Mouse (Mus musculus) MN1 (cell line): Measurements from ENCODE around the gene Nae1.
"Not testable (repeated sequence)": the region's sequence is repeated elsewhere in the genome, so short reads cannot be mapped to it uniquely, and the experiment has no call there.

Experiments used
- DNase-seq: peaks from one replicate; pipeline ENCODE4 v3.0.0-alpha.2; 2016; ENCODE audit warnings: low spot score

Gene Nae1

DNA sequence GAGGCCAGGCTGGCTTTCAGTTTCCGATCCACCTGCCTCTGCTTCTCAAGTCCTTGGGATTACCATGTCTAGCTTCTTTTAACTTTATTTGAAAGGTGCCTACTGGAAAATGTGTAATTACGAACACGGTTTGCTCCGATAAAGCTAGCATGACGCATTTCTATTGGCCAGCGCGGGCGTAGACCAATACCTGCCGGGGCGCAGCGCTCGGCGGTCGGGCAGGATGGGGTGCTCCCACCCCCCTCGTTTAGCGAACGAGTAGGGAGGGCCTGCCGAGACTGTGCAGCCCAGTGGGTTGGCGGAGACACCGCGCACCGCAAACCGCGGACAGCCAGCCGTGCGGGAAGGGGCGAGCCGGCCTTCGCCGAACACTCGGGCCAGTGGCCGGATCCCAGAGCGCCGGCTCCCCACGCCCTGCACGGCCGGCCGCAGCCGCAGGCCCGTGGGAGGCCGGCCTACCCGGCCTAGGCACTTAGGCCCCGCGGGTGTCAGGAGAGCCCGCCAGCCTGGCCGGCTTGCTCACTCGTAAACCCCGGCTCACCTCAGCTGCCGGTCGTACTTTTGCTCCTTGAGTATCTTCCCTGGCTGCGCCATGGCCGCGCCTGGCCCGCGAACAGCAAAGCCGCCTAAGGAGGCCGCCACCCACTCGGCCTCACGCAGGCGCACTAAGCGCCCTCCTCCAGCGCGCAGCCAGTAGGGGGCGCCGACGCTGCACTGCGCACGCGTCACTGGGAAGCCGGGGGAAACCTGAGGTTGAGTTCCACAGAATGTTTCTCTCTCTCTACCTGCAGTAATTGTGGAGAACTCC, at the start of gene Nae1, which contains the start of gene Car7:
Nae1 (minus strand) TSS at position 667 of the 808 bp plus-strand sequence.
Car7 (plus strand) TSS at position 719 of the 808 bp plus-strand sequence.
- peak; percentile 96 for DNase-seq

- DNase-seq: not testable (repeated sequence)
Measured at GRCm38 (mm10) chr8:104577606-104578005, 43.2 kb upstream of the Nae1 start.

DNA sequence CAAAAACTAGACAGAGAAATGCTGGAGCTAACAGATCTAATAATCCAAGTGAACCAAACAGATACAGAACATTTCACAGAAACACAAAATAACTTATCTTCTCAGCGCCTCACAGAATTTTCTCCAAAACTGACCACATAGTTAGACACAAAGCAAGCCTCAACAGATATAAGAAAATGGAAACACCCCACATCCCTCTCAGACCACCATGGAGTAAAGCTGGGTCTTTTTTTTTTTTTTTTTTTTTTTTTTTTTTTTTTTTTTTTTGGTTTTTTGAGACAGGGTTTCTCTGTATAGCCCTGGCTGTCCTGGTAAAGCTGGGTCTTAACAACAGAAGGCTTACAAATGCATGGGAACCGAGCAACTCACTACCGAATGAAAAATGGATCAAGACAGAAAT, 42.4 kb upstream of the Nae1 start:
- no peak for DNase-seq

- DNase-seq: peak; percentile 89
Measured at GRCm38 (mm10) chr8:104570436-104571343, 36.3 kb upstream of the Nae1 start.

- peak; percentile 69 for DNase-seq
Measured at GRCm38 (mm10) chr8:104569559-104569958, 35.1 kb upstream of the Nae1 start.

DNA sequence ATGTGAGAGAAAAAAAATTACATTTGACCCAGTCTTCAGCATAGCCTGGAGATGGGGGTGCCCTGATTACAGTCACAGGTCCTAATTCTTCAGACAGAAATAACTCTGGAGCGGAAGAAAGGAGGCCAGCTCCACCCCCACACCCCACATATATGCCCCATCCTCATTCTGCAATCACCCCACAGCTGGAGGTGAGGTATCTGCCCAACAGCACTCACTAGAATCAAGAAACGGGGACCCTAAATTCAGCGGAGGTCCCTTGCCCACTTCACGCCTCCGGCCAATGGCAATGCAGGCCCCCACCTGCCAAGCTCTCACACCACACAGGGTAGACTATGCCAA, 31.0 kb upstream of the Nae1 start:
- no peak for DNase-seq

DNA sequence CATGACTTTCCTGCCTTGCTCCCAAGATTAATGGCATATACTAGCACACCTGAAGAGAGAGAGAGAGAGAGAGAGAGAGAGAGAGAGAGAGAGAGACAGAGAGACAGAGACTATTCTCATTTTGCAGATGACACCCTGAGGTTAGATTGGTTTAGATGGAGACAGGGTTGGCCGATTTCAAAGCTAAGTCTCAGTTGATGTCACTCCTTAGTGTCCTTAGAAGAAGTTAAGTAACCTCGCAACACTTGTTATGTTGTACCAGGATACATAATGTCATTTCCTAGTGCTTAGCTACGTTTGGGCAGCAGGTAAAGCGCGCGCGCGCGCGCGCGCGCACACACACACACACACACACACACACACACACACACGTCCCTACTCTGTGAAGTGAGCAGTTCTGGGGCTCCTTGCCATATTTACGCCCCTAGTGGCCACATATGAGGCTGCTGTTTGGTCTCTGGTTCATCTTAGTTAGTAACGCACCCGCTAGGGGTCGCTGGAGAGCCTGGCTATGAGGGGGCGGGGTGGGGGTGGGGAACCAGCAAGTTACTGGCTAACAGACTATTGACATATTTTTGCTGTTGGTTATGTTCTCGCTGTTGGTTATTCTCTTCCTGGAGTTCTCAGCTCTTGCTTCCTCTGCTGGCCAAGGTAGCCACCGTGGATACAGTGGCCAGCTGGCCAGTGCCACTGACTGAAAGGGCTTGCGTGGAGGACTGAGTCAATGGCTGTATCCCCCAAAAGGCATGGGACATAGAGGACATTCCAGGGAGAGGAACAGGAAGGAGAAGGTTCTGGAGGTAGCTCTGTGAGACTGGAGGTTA, 30.4 kb upstream of the Nae1 start:
- peak; percentile 14 for DNase-seq

- no peak for DNase-seq
Measured at GRCm38 (mm10) chr8:104560731-104561130, 26.3 kb upstream of the Nae1 start.

GRCm38 (mm10) chr8:104557226-104557625, 22.8 kb upstream of the Nae1 start:
- no peak for DNase-seq

DNA sequence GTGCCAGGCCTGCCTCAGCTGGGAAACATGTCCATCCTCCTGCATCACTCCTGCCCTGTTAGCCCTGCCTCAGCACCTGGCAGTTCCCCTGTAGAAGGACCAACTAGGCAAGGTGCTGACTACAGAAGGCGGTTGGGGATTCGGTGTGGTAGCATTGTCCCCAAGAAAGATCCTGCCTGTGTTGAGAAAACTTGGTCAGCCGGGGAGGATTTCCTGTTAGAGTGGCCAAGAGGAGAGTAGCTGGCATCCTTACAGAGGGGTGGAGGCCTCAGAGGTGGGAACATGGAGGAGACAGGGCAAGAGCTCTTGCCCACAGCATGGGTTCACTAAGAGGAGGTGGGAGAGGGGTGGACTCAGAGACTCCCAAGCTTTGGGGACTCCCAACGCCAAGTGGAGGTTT, 20.8 kb upstream of the Nae1 start:
- DNase-seq: no peak

DNA sequence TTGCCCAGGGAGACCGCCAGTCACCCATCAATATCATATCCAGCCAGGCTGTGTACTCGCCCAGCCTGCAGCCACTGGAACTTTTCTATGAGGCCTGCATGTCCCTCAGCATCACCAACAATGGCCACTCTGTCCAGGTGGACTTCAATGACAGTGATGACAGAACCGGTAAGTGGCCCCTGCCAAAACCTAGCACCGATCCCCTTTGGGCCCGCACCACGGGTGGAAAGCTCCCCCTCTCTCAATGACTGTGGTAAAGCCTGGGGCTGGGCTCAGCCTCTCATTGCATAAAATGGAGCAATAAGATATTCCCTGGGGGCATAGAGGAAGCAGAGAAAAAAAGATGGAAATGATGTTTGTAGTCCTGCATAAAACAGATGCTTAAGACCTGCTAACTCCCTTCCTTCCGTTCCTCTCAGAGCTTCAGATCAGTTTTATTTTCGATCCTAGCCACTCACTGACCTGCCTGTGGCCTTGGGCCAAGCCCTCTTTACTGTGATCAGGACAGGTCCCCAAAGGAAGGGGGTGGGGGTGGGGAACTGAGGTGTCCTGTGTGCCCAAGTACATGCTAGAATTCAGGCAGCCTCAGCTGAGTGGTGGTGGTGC, 9.1 kb upstream of the Nae1 start:
- DNase-seq: no peak

DNA sequence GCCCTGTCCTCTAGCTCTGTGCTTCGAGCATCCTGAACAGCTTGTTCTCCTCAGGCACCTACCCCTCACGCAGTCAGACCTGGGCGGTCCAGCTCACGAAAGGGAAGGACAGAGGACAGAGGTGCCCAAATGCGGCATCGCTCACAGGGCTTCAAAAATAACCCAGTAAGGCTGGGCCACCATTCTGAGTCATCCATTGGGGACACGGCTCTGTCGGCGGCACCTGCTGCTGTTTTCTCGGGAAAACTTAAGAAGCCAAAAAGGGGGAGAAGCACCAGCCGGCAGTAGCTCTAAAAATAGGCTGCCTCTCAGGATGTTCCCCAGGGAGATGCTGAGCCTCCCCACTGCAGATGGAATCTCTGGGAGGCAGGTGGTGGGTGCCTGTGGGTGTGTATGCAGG, 7.7 kb upstream of the Nae1 start:
- no peak for DNase-seq

DNA sequence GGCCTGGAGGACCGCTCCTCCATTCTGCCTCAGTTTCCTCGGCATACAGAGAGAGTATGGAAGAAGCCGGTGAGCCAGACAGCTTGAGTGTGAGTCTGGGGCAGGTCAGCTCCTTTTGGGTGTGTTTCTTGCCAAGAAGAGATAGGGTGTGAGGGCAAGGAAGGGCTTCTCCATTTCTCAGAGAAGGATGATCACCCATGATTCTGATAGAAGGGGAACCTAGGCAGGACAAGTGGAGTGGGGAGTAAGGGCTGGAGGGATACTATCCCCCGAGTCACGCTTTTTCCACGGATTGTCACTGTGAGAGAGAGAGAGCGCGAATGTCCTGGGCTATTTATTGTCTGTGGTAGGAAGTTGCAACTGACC, 7.1 kb upstream of the Nae1 start:
- DNase-seq: no peak

- no peak for DNase-seq
Measured at GRCm38 (mm10) chr8:104540710-104541514, 6.5 kb upstream of the Nae1 start.

GRCm38 (mm10) chr8:104540238-104540637, 5.8 kb upstream of the Nae1 start:
- no peak for DNase-seq

DNA sequence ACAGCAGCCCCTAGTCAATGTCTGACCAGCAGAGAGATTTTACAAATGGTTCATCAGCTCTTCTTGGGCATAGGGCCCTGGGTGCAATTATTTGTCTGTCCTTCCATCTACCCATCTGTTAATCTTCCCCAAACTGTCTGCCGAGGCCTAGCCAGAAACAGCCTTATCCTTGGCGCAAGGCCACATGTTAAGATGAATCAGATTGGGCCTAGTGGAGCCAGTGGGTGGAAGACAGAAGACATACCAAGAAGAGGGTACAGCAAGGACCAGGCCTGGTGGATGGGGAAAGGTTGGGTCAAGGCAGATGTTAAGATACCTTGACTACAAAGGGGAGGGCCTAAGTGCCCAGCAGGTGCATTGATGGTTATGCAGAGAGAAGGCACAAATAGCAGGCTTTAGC, 5.1 kb upstream of the Nae1 start:
- no peak for DNase-seq

GRCm38 (mm10) chr8:104538896-104539295, 4.5 kb upstream of the Nae1 start:
- no peak for DNase-seq

- no peak for DNase-seq
Measured at GRCm38 (mm10) chr8:104536028-104536427, 1.6 kb upstream of the Nae1 start.

DNA sequence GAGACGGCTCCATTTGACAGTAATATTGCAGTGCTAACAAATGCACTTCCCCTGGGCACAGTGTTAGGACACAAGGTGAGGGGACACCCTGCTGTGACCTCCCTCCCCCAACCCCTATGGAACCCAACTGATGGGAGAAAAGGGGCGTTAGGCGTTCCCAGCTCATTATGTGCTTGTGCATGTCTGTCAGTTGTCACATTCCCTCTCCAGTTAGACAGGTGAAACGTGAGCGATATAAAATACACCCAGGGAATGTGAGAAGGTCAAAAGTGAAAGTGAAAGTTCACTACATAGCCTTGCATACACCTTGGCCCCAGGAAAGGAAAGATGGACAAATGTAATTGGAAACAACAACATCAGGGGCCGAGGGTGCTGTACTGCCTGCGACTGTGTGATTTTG, 941 bp upstream of the Nae1 start:
- DNase-seq: peak; percentile 46

DNA sequence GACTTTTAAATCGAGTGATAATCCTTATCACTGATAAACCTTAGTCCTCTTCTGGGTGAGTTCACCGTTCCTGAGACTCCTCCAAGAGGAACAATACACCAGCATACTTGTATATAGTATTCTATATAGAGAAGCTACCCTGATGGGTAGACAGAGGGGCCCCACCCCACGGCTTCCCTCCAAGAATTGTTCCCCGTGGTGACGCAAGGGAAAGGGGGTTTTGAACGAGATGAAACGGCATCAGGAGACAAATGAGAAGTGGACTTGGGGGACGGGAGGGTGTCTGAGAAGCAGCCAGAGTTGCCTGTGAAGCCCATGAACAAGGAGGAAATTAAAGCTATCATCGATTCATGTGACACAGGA, 323 bp upstream of the Nae1 start:
- no peak for DNase-seq

- no peak for DNase-seq
Measured at GRCm38 (mm10) chr8:104533551-104533950, 886 bp downstream of the Nae1 start.
